Mouse (Mus musculus) MEL (cell line): Measurements from ENCODE around the gene Itga8. TPM values are rescaled to one million over a fixed set of nuclear protein-coding genes. Genes with fewer than 3 reads are reported as not detected.

Experiments
- DNase-seq: peaks from one replicate; pipeline ENCODE4 v3.0.0; 2011; ENCODE audit warnings: low read depth, low spot score
- H3K27ac ChIP-seq: 2 replicates; pipeline ENCODE4 v1.5.1; 2012; ENCODE audit warnings: low read depth, mild to moderate bottlenecking, control low read depth, low read length, moderate library complexity; ENCODE audit not compliant: control insufficient read depth
- H3K27me3 ChIP-seq, 2 experiments: fragments of 150-350 bp in 1 of 2; sonication (generic) in 1 of 2; 2 replicates each; pipeline ENCODE4 v1.6.1; 2012; ENCODE audit warnings: low read length in 2 of 2, mild to moderate bottlenecking in 2 of 2, improper control_type of control experiment in 1 of 2, moderate library complexity in 1 of 2; ENCODE audit not compliant: insufficient read depth in 2 of 2, control insufficient read depth in 1 of 2
- H3K36me3 ChIP-seq, 2 experiments: 2 replicates each; pipeline ENCODE4 v1.6.1; 2012 to 2014; ENCODE audit warnings: low read length in 2 of 2, improper control_type of control experiment in 1 of 2, inconsistent platforms in 1 of 2, mild to moderate bottlenecking in 1 of 2; ENCODE audit not compliant: insufficient read depth in 2 of 2, control insufficient read depth in 1 of 2
- H3K4me1 ChIP-seq, 2 experiments: fragments of 150-350 bp in 1 of 2; sonication (generic) in 1 of 2; 2 replicates each; pipeline ENCODE4 v1.6.1; 2012; ENCODE audit warnings: low read length in 2 of 2, improper control_type of control experiment in 1 of 2, mild to moderate bottlenecking in 1 of 2; ENCODE audit not compliant: insufficient read depth in 2 of 2, control insufficient read depth in 1 of 2
- H3K4me3 ChIP-seq, 2 experiments: fragments of 150-350 bp in 1 of 2; sonication (generic) in 1 of 2; 2 replicates each; pipeline ENCODE4 v1.5.1; 2012; ENCODE audit warnings: low read depth in 2 of 2, low read length in 2 of 2, mild to moderate bottlenecking in 2 of 2, moderate library complexity in 2 of 2, control low read depth in 1 of 2, improper control_type of control experiment in 1 of 2; ENCODE audit not compliant: control insufficient read depth in 1 of 2, insufficient read depth in 1 of 2
- H3K79me2 ChIP-seq: 2 replicates; pipeline ENCODE4 v1.6.1; 2012; ENCODE audit warnings: mild to moderate bottlenecking, low read length, moderate library complexity; ENCODE audit not compliant: control insufficient read depth, poor library complexity, insufficient read depth
- H3K9ac ChIP-seq: 2 replicates; pipeline ENCODE4 v1.6.1; 2012; ENCODE audit warnings: low read depth, mild to moderate bottlenecking, control low read depth, low read length, moderate library complexity; ENCODE audit not compliant: control insufficient read depth, poor library complexity, severe bottlenecking
- H3K9me3 ChIP-seq: fragments of 150-350 bp; sonication (generic); replicated peaks from 2 replicates; pipeline ENCODE4 v1.6.1; 2012; ENCODE audit warnings: mild to moderate bottlenecking, low read length, improper control_type of control experiment, moderate library complexity; ENCODE audit not compliant: insufficient read depth
- BHLHE40 ChIP-seq: IDR thresholded peaks from 2 replicates; pipeline ENCODE4 v1.6.1; 2012; ENCODE audit warnings: low read depth, mild to moderate bottlenecking, inconsistent platforms, low read length, improper control_type of control experiment, borderline replicate concordance
- CHD1 ChIP-seq: IDR thresholded peaks from 2 replicates; pipeline ENCODE4 v1.6.1; 2012; ENCODE audit warnings: low read depth, mild to moderate bottlenecking, inconsistent platforms, low read length, improper control_type of control experiment
- E2F4 ChIP-seq: IDR thresholded peaks from 2 replicates; pipeline ENCODE4 v1.6.1; 2011; ENCODE audit warnings: low read depth, low read length, improper control_type of control experiment, borderline replicate concordance
- EP300 ChIP-seq, 2 experiments: IDR thresholded peaks; 2 replicates each; pipeline ENCODE4 v1.6.1; 2011; ENCODE audit warnings: improper control_type of control experiment in 2 of 2, low read length in 2 of 2, low read depth in 1 of 2, mild to moderate bottlenecking in 1 of 2
- ETS1 ChIP-seq: IDR thresholded peaks from 2 replicates; pipeline ENCODE4 v1.6.1; 2012; ENCODE audit warnings: low read depth, mild to moderate bottlenecking, inconsistent platforms, low read length, improper control_type of control experiment, moderate library complexity
- GABPA ChIP-seq: IDR thresholded peaks from 2 replicates; pipeline ENCODE4 v1.6.1; 2012; ENCODE audit warnings: low read depth, mild to moderate bottlenecking, inconsistent platforms, low read length, improper control_type of control experiment, moderate library complexity
- HCFC1 ChIP-seq: IDR thresholded peaks from 2 replicates; pipeline ENCODE4 v1.6.1; 2012; ENCODE audit warnings: low read depth, mild to moderate bottlenecking, inconsistent platforms, low read length, improper control_type of control experiment, moderate library complexity
- JUND ChIP-seq: IDR thresholded peaks from 2 replicates; pipeline ENCODE4 v1.6.1; 2011; ENCODE audit warnings: low read depth, mild to moderate bottlenecking, improper control_type of control experiment, low read length
- KAT2A ChIP-seq: conservative IDR thresholded peaks from 2 replicates; pipeline ENCODE4 v1.6.1; 2012; ENCODE audit warnings: low read depth, low read length, improper control_type of control experiment, inconsistent platforms
- MAX ChIP-seq: IDR thresholded peaks from 2 replicates; pipeline ENCODE4 v1.6.1; 2011; ENCODE audit warnings: low read length, improper control_type of control experiment
- MAZ ChIP-seq: IDR thresholded peaks from 2 replicates; pipeline ENCODE4 v1.6.1; 2012; ENCODE audit warnings: low read depth, mild to moderate bottlenecking, inconsistent platforms, low read length, improper control_type of control experiment
- MEF2A ChIP-seq: IDR thresholded peaks from 2 replicates; pipeline ENCODE4 v1.6.1; 2014; ENCODE audit warnings: low read depth, mild to moderate bottlenecking, inconsistent platforms, low read length, improper control_type of control experiment; ENCODE audit not compliant: poor library complexity, insufficient replicate concordance, severe bottlenecking; ENCODE audit errors: extremely low read depth
- MYB ChIP-seq: IDR thresholded peaks from 2 replicates; pipeline ENCODE4 v1.6.1; 2011; ENCODE audit warnings: mild to moderate bottlenecking, low read depth, low read length, improper control_type of control experiment
- MYC ChIP-seq: IDR thresholded peaks from 2 replicates; pipeline ENCODE4 v1.6.1; 2011; ENCODE audit warnings: low read depth, mild to moderate bottlenecking, low read length, improper control_type of control experiment, moderate library complexity
- NELFE ChIP-seq: IDR thresholded peaks from 2 replicates; pipeline ENCODE4 v1.6.1; 2011; ENCODE audit warnings: low read depth, low read length, improper control_type of control experiment
- NRF1 ChIP-seq: IDR thresholded peaks from 2 replicates; pipeline ENCODE4 v1.6.1; 2014; ENCODE audit warnings: low read depth, mild to moderate bottlenecking, inconsistent platforms, low read length, improper control_type of control experiment, moderate library complexity; ENCODE audit not compliant: poor library complexity, insufficient read depth, severe bottlenecking
- POLR2A ChIP-seq, 2 experiments: IDR thresholded peaks; 2 replicates each; pipeline ENCODE4 v1.6.1; 2011 to 2012; ENCODE audit warnings: low read length in 2 of 2, mild to moderate bottlenecking in 2 of 2, control low read depth in 1 of 2, improper control_type of control experiment in 1 of 2, low read depth in 1 of 2, moderate library complexity in 1 of 2; ENCODE audit not compliant: control insufficient read depth in 1 of 2, insufficient read depth in 1 of 2, poor library complexity in 1 of 2
- POLR2AphosphoS2 ChIP-seq: IDR thresholded peaks from 2 replicates; pipeline ENCODE4 v1.6.1; 2011; ENCODE audit warnings: low read length, improper control_type of control experiment
- POLR2AphosphoS5 ChIP-seq: IDR thresholded peaks from 2 replicates; pipeline ENCODE4 v1.6.1; 2012; ENCODE audit warnings: low read depth, borderline replicate concordance, mild to moderate bottlenecking, inconsistent platforms, low read length, moderate library complexity, mixed read lengths
- RCOR1 ChIP-seq: IDR thresholded peaks from 2 replicates; pipeline ENCODE4 v1.6.1; 2012; ENCODE audit warnings: low read depth, mild to moderate bottlenecking, inconsistent platforms, low read length, improper control_type of control experiment
- SIN3A ChIP-seq: IDR thresholded peaks from 2 replicates; pipeline ENCODE4 v1.6.1; 2012; ENCODE audit warnings: low read length, improper control_type of control experiment, inconsistent platforms
- SMC3 ChIP-seq: IDR thresholded peaks from 2 replicates; pipeline ENCODE4 v1.6.1; 2011; ENCODE audit warnings: low read depth, low read length, improper control_type of control experiment
- TAL1 ChIP-seq: IDR thresholded peaks from 2 replicates; pipeline ENCODE4 v1.6.1; 2012; ENCODE audit warnings: mild to moderate bottlenecking, inconsistent platforms, low read length, moderate library complexity, mixed read lengths
- TCF12 ChIP-seq: IDR thresholded peaks from 2 replicates; pipeline ENCODE4 v1.6.1; 2014; ENCODE audit warnings: low read depth, mild to moderate bottlenecking, inconsistent platforms, low read length, improper control_type of control experiment, moderate library complexity
- UBTF ChIP-seq: IDR thresholded peaks from 2 replicates; pipeline ENCODE4 v1.6.1; 2012; ENCODE audit warnings: low read depth, mild to moderate bottlenecking, inconsistent platforms, low read length, improper control_type of control experiment, moderate library complexity, borderline replicate concordance; ENCODE audit not compliant: insufficient read depth
- USF2 ChIP-seq, 2 experiments: IDR thresholded peaks; 2 replicates each; pipeline ENCODE4 v1.6.1; 2011 to 2012; ENCODE audit warnings: improper control_type of control experiment in 2 of 2, low read length in 2 of 2, borderline replicate concordance in 1 of 2, inconsistent platforms in 1 of 2, low read depth in 1 of 2, mild to moderate bottlenecking in 1 of 2; ENCODE audit not compliant: insufficient read depth in 1 of 2
- ZKSCAN1 ChIP-seq: IDR thresholded peaks from 2 replicates; pipeline ENCODE4 v1.6.1; 2012; ENCODE audit warnings: low read depth, mild to moderate bottlenecking, inconsistent platforms, low read length, improper control_type of control experiment, moderate library complexity
- ZNF384 ChIP-seq: IDR thresholded peaks from 2 replicates; pipeline ENCODE4 v1.6.1; 2012; ENCODE audit warnings: low read depth, mild to moderate bottlenecking, inconsistent platforms, low read length, improper control_type of control experiment
- polyA plus RNA-seq, 2 experiments: library from polyadenylated mRNA; stranded (reverse) in 1 of 2; unstranded in 1 of 2; fragments of >175 nt in 1 of 2; fragments of >200 nt in 1 of 2; gene quantifications; 2 replicates each; pipeline versions ENCODE4 v1.2.1 to v1.2.4; 2012; ENCODE audit warnings: low replicate concordance in 2 of 2, low read depth in 1 of 2; ENCODE audit not compliant: insufficient read length in 2 of 2, insufficient read depth in 1 of 2, missing spikeins in 1 of 2
- total RNA-seq: library from RNA; depleted of rRNA; stranded (reverse); fragments of 300-350 nt; gene quantifications from 2 replicates; pipeline ENCODE4 v1.2.3, GENCODE M21; 2012

Gene Itga8
- total and polyA plus RNA-seq, 3 experiments = not detected

DNA sequence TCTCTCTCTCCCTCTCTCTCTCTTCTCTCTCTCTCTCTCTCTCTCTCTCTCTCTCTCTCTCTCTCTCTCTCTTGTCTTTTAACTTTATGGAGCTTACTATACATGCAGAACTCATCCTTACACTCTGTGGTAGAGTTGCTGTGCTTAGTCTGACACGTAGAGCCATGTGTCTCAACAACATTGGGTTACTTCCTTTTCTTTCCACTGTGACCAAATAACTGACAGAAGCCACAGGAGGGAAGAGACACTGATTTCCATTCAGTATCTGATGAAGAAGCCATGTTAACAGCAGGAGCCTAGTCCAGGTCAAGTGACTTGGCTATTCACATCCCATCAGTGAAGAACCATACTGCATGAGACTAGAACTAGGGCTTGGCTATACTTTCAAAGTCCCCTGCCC, 21.1 kb downstream of the Itga8 start:
- H3K27ac ChIP-seq = no peak overlapping the region
- no peak for TF ChIP-seq TCF12
- H3K27me3 ChIP-seq = no peaks in the 10 kb centered on the region; a peak in 1 of 4 replicates
- no peaks in the 10 kb centered on the region for H3K9me3 ChIP-seq
- no peaks in the 10 kb centered on the region for H3K79me2 ChIP-seq
- no peaks in the 10 kb centered on the region for H3K36me3 ChIP-seq
- no peak overlapping the region for H3K4me3 ChIP-seq
- no peaks in the 10 kb centered on the region for H3K4me1 ChIP-seq
- H3K9ac ChIP-seq = no peak overlapping the region
- no peak for DNase-seq

DNA sequence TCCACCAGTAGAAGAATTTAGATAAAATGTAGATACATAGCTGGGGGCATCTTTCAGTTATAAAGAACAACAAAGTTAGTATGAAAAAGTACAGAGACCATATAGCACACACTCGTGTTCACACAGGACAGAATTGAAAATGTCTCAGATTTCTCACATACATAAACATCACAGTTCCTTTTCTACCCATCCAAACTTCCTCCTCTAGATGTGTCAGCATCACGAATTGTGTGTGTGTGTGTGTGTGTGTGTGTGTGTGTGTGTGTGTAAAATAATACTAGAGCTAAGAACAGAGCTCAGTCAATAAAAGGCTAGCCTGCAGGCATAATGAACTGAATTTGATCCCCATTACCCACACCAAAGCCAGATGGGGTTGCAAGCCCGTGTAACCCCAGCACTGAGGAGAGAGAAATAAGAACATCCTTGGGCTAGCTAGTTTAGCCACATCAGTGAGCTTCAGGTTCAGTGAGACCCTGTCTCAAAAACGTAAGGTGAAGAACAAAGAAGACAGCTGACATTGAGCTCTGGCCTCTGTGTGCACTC, 22.6 kb downstream of the Itga8 start:
- Histone ChIP-seq H3K27me3 (no peaks in the 10 kb centered on the region; a peak in 1 of 4 replicates), H3K9ac (no peak overlapping the region), H3K4me1 (no peaks in the 10 kb centered on the region)

DNA sequence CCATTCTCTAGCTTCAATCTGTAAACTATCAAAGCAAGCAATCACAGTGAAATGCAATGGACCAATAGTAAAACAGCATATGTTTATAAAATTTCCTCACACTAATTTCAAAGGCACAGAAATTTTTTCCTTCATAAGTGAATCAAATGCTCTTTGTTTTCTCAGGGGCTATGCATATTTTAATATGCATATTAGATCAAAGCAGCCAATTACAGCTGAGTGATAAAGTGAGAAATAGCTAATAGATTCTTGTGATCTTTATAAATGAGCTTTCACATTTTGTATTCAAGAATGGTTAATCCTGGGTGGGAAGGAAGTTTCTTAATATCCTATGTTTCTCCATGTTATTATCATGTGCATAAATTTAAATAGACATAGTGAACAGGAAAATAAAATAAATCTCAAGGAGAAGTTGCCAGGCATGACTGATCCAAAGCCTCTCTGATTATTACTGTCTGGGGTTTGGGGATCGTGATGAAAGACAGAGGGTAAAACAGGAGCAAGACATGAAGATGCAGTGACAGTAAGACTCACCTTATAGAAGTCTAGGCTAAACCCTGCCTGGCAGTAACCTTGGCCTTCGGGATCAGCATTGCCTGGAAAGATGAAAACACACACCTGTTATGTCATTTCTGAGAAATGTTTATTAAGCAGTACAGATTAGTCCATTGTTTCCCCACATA, 44.9 kb downstream of the Itga8 start:
- no peaks in the 10 kb centered on the region for H3K79me2 ChIP-seq
- H3K27ac ChIP-seq = no peak overlapping the region
- H3K4me3 ChIP-seq = no peak overlapping the region
- no peak overlapping the region for H3K9ac ChIP-seq
- no peaks in the 10 kb centered on the region for H3K27me3 ChIP-seq
- DNase-seq = no peak
- H3K36me3 ChIP-seq = no peaks in the 10 kb centered on the region
- no peaks in the 10 kb centered on the region for H3K9me3 ChIP-seq
- H3K4me1 ChIP-seq = no peaks in the 10 kb centered on the region
- no peak for TF ChIP-seq MYC
- no peak for TF ChIP-seq POLR2AphosphoS5
- TF ChIP-seq SIN3A = no peak
- no peak for TF ChIP-seq SMC3
- TF ChIP-seq EP300 (IDR thresholded peaks at IDR 0.05; ENCODE audit: low read depth in 1 of 2, low read length in 2 of 2) = no peak
- TF ChIP-seq ZNF384 = no peak
- TF ChIP-seq HCFC1 = no peak
- TF ChIP-seq E2F4 = no peak
- no peak for TF ChIP-seq ZKSCAN1
- TF ChIP-seq TAL1 = no peak
- TF ChIP-seq RCOR1 = no peak
- TF ChIP-seq MAZ = no peak
- no peak for TF ChIP-seq MEF2A
- no peak for TF ChIP-seq GABPA
- TF ChIP-seq USF2 (IDR thresholded peaks at IDR 0.05; ENCODE audit: borderline replicate concordance in 1 of 2, insufficient read depth in 1 of 2, low read depth in 1 of 2, low read length in 2 of 2) = no peak
- no peak for TF ChIP-seq JUND
- TF ChIP-seq KAT2A = no peak

More for the DNA sequence above, 22.6 kb downstream of the Itga8 start:
- no peaks in the 10 kb centered on the region for H3K79me2 ChIP-seq
- no peaks in the 10 kb centered on the region for H3K36me3 ChIP-seq
- H3K4me3 ChIP-seq = no peak overlapping the region
- no peaks in the 10 kb centered on the region for H3K9me3 ChIP-seq
- TF ChIP-seq TCF12 (no peak), POLR2A (IDR thresholded peaks at IDR 0.05; ENCODE audit: control insufficient read depth in 1 of 2, insufficient read depth in 1 of 2, low read depth in 1 of 2, low read length in 2 of 2, poor library complexity in 1 of 2) (no peak), MAX (no peak), E2F4 (no peak), CHD1 (no peak), BHLHE40 (no peak), MYB (no peak), UBTF (no peak), POLR2AphosphoS2 (no peak), NRF1 (no peak), POLR2AphosphoS5 (no peak), JUND (no peak), USF2 (IDR thresholded peaks at IDR 0.05; ENCODE audit: borderline replicate concordance in 1 of 2, insufficient read depth in 1 of 2, low read depth in 1 of 2, low read length in 2 of 2) (no peak), ETS1 (no peak), NELFE (no peak), SIN3A (no peak), RCOR1 (no peak)
- DNase-seq = no peak
- H3K27ac ChIP-seq = no peak overlapping the region
